In genomic region chr4:129507434-129508236, GRCm38 (mm10) we compare ENCODE assay signal across 24 mouse cellular contexts. TPM values are rescaled to one million over a fixed set of nuclear protein-coding genes. Genes with fewer than 3 reads are reported as not detected.
DNase-seq lines count a peak whose midpoint lies in the region; ATAC-seq and TF ChIP-seq lines count a peak whose summit lies in the region.
"Had no signal": no experiment of that assay in that cellular context is flagged by ENCODE, and none has a peak within 500 bp of the region (broad histone marks: within the 10 kb centered on the region; RNA-seq: fewer than 3 reads in every experiment).

No protein-coding gene starts in this region.

- ATAC-seq in heart, postnatal 0 days (ENCODE audit: insufficient read depth, low read depth) = no peak; the same call in 1 of the 2 replicates
- peak; percentile 96 for ATAC-seq in CD4-positive, CD25-positive, alpha-beta regulatory T cell, adult 4 months
- ATAC-seq in common myeloid progenitor, adult 5-6 weeks (replicated peaks; ENCODE audit: low read depth, poor library complexity, severe bottlenecking) = peak; percentile 66
- ATAC-seq: intestine, postnatal 0 days; midbrain, embryonic 15.5 days had no signal

- H3K9me3 ChIP-seq in heart, postnatal 0 days (replicated peaks; ENCODE audit: control insufficient read depth, low read length) = no peaks in the 10 kb centered on the region
- H3K9me3 ChIP-seq in embryonic facial prominence, embryonic 10.5 days = no peaks in the 10 kb centered on the region
- H3K9me3 ChIP-seq: embryonic facial prominence, embryonic 12.5 days; hindbrain, embryonic 13.5 days; limb, embryonic 12.5 days; liver, embryonic 15.5 days; midbrain, embryonic 15.5 days; neural tube, embryonic 13.5 days had no signal

- peak overlapping the region; percentile 31 for H3K27ac ChIP-seq in heart, postnatal 0 days (ENCODE audit: low read depth)
- H3K27ac ChIP-seq in embryonic facial prominence, embryonic 10.5 days (replicated peaks) = no peak overlapping the region
- H3K27ac ChIP-seq: embryonic facial prominence, embryonic 12.5 days; hindbrain, embryonic 13.5 days; limb, embryonic 12.5 days; liver, embryonic 15.5 days; midbrain, embryonic 15.5 days had no signal

- H3K36me3 ChIP-seq in heart, postnatal 0 days (replicated peaks; ENCODE audit: control insufficient read depth, insufficient read depth, low read length) = no peaks in the 10 kb centered on the region
- no peaks in the 10 kb centered on the region for H3K36me3 ChIP-seq in embryonic facial prominence, embryonic 10.5 days (replicated peaks)
- H3K36me3 ChIP-seq: embryonic facial prominence, embryonic 12.5 days; hindbrain, embryonic 13.5 days; limb, embryonic 12.5 days; liver, embryonic 15.5 days; midbrain, embryonic 15.5 days; neural tube, embryonic 13.5 days had no signal

- no peak overlapping the region for H3K9ac ChIP-seq in heart, postnatal 0 days (replicated peaks; ENCODE audit: low read depth, low read length)
- H3K9ac ChIP-seq: embryonic facial prominence, embryonic 12.5 days; hindbrain, embryonic 13.5 days; limb, embryonic 12.5 days; liver, embryonic 15.5 days; midbrain, embryonic 15.5 days had no signal

- TF ChIP-seq EP300 in heart, postnatal 0 days (IDR thresholded peaks at IDR 0.05; ENCODE audit: low read depth) = no peak

- peaks cover 34% of the 10 kb centered on the region for H3K4me1 ChIP-seq in heart, postnatal 0 days (ENCODE audit: control insufficient read depth, insufficient read depth)
- peaks cover 62% of the 10 kb centered on the region for H3K4me1 ChIP-seq in embryonic facial prominence, embryonic 10.5 days

- H3K4me2 ChIP-seq in heart, postnatal 0 days (ENCODE audit: low read depth, low read length) = no peak overlapping the region
- H3K4me2 ChIP-seq: embryonic facial prominence, embryonic 12.5 days; hindbrain, embryonic 13.5 days; limb, embryonic 12.5 days; liver, embryonic 15.5 days; midbrain, embryonic 15.5 days; neural tube, embryonic 13.5 days had no signal

- DNase-seq in heart, postnatal 0 days (ENCODE audit: low spot score) = no peak
- DNase-seq in heart, adult 9 months (ENCODE audit: low spot score in 2 of 2) = no peak
- DNase-seq in naive thymus-derived CD4-positive, alpha-beta T cell, adult 2 months (ENCODE audit: low read depth) = peak; percentile 36
- no peak for DNase-seq in embryonic facial prominence, embryonic 10.5 days (ENCODE audit: low spot score)
- DNase-seq in right cerebral cortex, postnatal 25 days = no peak
- DNase-seq: cerebellum, adult 11 months; cerebellum, postnatal 36 days; gastrocnemius, postnatal 36 days; kidney, postnatal 10 days; lung, postnatal 36 days; thymus, postnatal 4 days had no signal

- no peak for TF ChIP-seq CTCF in heart, postnatal 0 days (IDR thresholded peaks at IDR 0.05; ENCODE audit: low read depth)

- no peaks in the 10 kb centered on the region for H3K27me3 ChIP-seq in heart, postnatal 0 days (ENCODE audit: control insufficient read depth, insufficient read depth, low read length)
- H3K27me3 ChIP-seq in embryonic facial prominence, embryonic 10.5 days (replicated peaks; ENCODE audit: low read depth, poor library complexity, severe bottlenecking) = no peaks in the 10 kb centered on the region
- H3K27me3 ChIP-seq: embryonic facial prominence, embryonic 12.5 days; hindbrain, embryonic 13.5 days; limb, embryonic 12.5 days; midbrain, embryonic 15.5 days; neural tube, embryonic 13.5 days had no signal

- 49% methylated on average over 9 of the region's 10 CpGs for WGBS in heart, postnatal 0 days
- WGBS in embryonic facial prominence, embryonic 10.5 days = 66% methylated on average over 9 of the region's 10 CpGs

- no peak overlapping the region for H3K4me3 ChIP-seq in heart, postnatal 0 days (ENCODE audit: low read depth, low read length)
- no peak overlapping the region for H3K4me3 ChIP-seq in embryonic facial prominence, embryonic 10.5 days
- H3K4me3 ChIP-seq: embryonic facial prominence, embryonic 12.5 days; hindbrain, embryonic 13.5 days; limb, embryonic 12.5 days; liver, embryonic 15.5 days; midbrain, embryonic 15.5 days; neural tube, embryonic 13.5 days had no signal

RNA-seq across cellular contexts. Expression of gene Marcksl1, which starts 5.7 kb away (rescaled TPM):
- 183 and 192 TPM in 2 replicates for total RNA-seq in heart, postnatal 0 days (2014; rRNA removed; ENCODE audit: low replicate concordance)
- polyA plus RNA-seq in heart, postnatal 0 days (2015; fragmentation: Nextera tagmentation; extraction: Ambion mirVana) = 135 and 138 TPM in 2 replicates
- 1 to 10 TPM; 2.3 to 2.6 TPM for polyA plus RNA-seq in CD4-positive, CD25-positive, alpha-beta regulatory T cell, adult 4 months (2017; shearing (Covaris generic))
- total RNA-seq in common myeloid progenitor, adult 5-6 weeks (2017) = 80.7 and 93.1 TPM in 2 replicates
- polyA plus RNA-seq in embryonic facial prominence, embryonic 10.5 days (2016; fragmentation: Nextera tagmentation; extraction: Ambion mirVana) = 1,428 and 1,442 TPM in 2 replicates

RNA-seq across cellular contexts. Expression of gene Fam229a, which starts 16.6 kb away (rescaled TPM):
- total RNA-seq in heart, postnatal 0 days (2014; rRNA removed; ENCODE audit: low replicate concordance) = not detected in 2 replicates
- 0.22 and 0.52 TPM in 2 replicates for polyA plus RNA-seq in heart, postnatal 0 days (2015; fragmentation: Nextera tagmentation; extraction: Ambion mirVana)
- not detected for polyA plus RNA-seq in CD4-positive, CD25-positive, alpha-beta regulatory T cell, adult 4 months (2017; shearing (Covaris generic))
- total RNA-seq in common myeloid progenitor, adult 5-6 weeks (2017) = not detected in 2 replicates
- polyA plus RNA-seq in embryonic facial prominence, embryonic 10.5 days (2016; fragmentation: Nextera tagmentation; extraction: Ambion mirVana) = not detected in 2 replicates
- total RNA-seq: adrenal gland, adult 18-20 months; gastrocnemius, postnatal 36 days; left cerebral cortex, adult 8-10 months had no signal
- polyA plus RNA-seq: hindbrain, embryonic 13.5 days; limb, embryonic 12.5 days; midbrain, embryonic 15.5 days; neural tube, embryonic 13.5 days; small intestine, adult 2 months; stomach, embryonic 14.5 days had no signal

RNA-seq across cellular contexts. Expression of gene Tssk3, which starts 16.8 kb away (rescaled TPM):
- not detected in 2 replicates for total RNA-seq in heart, postnatal 0 days (2014; rRNA removed; ENCODE audit: low replicate concordance)
- not detected in 2 replicates for polyA plus RNA-seq in heart, postnatal 0 days (2015; fragmentation: Nextera tagmentation; extraction: Ambion mirVana)
- polyA plus RNA-seq in CD4-positive, CD25-positive, alpha-beta regulatory T cell, adult 4 months (2017; shearing (Covaris generic)) = not detected
- not detected in 2 replicates for total RNA-seq in common myeloid progenitor, adult 5-6 weeks (2017)
- not detected in 2 replicates for polyA plus RNA-seq in embryonic facial prominence, embryonic 10.5 days (2016; fragmentation: Nextera tagmentation; extraction: Ambion mirVana)
- total RNA-seq: adrenal gland, adult 18-20 months; gastrocnemius, postnatal 36 days had no signal
- polyA plus RNA-seq: embryonic facial prominence, embryonic 12.5 days; intestine, postnatal 0 days; limb, embryonic 12.5 days; neural tube, embryonic 13.5 days; small intestine, adult 2 months; stomach, embryonic 14.5 days had no signal

RNA-seq across cellular contexts. Expression of gene Hdac1, which starts 34.9 kb away (rescaled TPM):
- total RNA-seq in heart, postnatal 0 days (2014; rRNA removed; ENCODE audit: low replicate concordance) = 25.8 and 34.5 TPM in 2 replicates
- 73.6 and 77.9 TPM in 2 replicates for polyA plus RNA-seq in heart, postnatal 0 days (2015; fragmentation: Nextera tagmentation; extraction: Ambion mirVana)
- 100 to 1,000 TPM; 270 to 328 TPM for polyA plus RNA-seq in CD4-positive, CD25-positive, alpha-beta regulatory T cell, adult 4 months (2017; shearing (Covaris generic))
- 75.8 and 103 TPM in 2 replicates for total RNA-seq in common myeloid progenitor, adult 5-6 weeks (2017)
- polyA plus RNA-seq in embryonic facial prominence, embryonic 10.5 days (2016; fragmentation: Nextera tagmentation; extraction: Ambion mirVana) = 302 and 304 TPM in 2 replicates

RNA-seq across cellular contexts. Expression of gene Bsdc1, which starts 46.3 kb away (rescaled TPM):
- 46.3 and 58.4 TPM in 2 replicates for total RNA-seq in heart, postnatal 0 days (2014; rRNA removed; ENCODE audit: low replicate concordance)
- 18.7 and 20.1 TPM in 2 replicates for polyA plus RNA-seq in heart, postnatal 0 days (2015; fragmentation: Nextera tagmentation; extraction: Ambion mirVana)
- 10 to 100 TPM; 30.8 to 37.9 TPM for polyA plus RNA-seq in CD4-positive, CD25-positive, alpha-beta regulatory T cell, adult 4 months (2017; shearing (Covaris generic))
- total RNA-seq in common myeloid progenitor, adult 5-6 weeks (2017) = 23.9 and 26.4 TPM in 2 replicates
- polyA plus RNA-seq in embryonic facial prominence, embryonic 10.5 days (2016; fragmentation: Nextera tagmentation; extraction: Ambion mirVana) = 19.7 and 21.5 TPM in 2 replicates

Comparison
In these comparisons a context has a peak if more than half of its experiments do, and no peak if none do; other contexts are left out.
1. RNA of gene Marcksl1, which starts 5.7 kb away (polyA plus RNA-seq): 1,428 to 1,442 TPM in embryonic facial prominence, embryonic 10.5 days and 135 to 138 TPM in heart, postnatal 0 days; 2.3 to 2.6 TPM in CD4-positive, CD25-positive, alpha-beta regulatory T cell, adult 4 months; every median in the first group is over 10 times any median in the second.